Mouse (Mus musculus) CD8-positive naive resting alpha-beta T cell, adult 2 months (primary cell): ENCODE data around the gene Gcc1.

Experiments used
- DNase-seq, 2 experiments: peaks; one replicate each; pipeline ENCODE4 v3.0.0; 2022; ENCODE audit warnings: low read depth in 2 of 2, low spot score in 2 of 2

Gene Gcc1

GRCm38 (mm10) chr6:28428290-28428689 is at the start of gene Gcc1:
Gcc1 (minus strand) TSS chr6:28428390.
- no peak for DNase-seq

- no peak for DNase-seq
These were observed 46.6 kb upstream of the Gcc1 start, which contains the start of gene Snd1 for GRCm38 (mm10) chr6:28474839-28475238. Snd1 (plus strand) TSS chr6:28475139.

- no peak for DNase-seq
These were observed 46.0 kb upstream of the Gcc1 start for GRCm38 (mm10) chr6:28474211-28474610.

GRCm38 (mm10) chr6:28471284-28472035 is 43.3 kb upstream of the Gcc1 start:
- DNase-seq = no peak

- no peak for DNase-seq
These were observed 42.4 kb upstream of the Gcc1 start for GRCm38 (mm10) chr6:28470621-28471020.

GRCm38 (mm10) chr6:28470017-28470602 is 41.9 kb upstream of the Gcc1 start:
- no peak for DNase-seq

GRCm38 (mm10) chr6:28464630-28465029 is 36.4 kb upstream of the Gcc1 start:
- DNase-seq = no peak

GRCm38 (mm10) chr6:28460534-28460933 is 32.3 kb upstream of the Gcc1 start:
- DNase-seq = peak in 1 of 2 experiments; percentile 16

GRCm38 (mm10) chr6:28459221-28459668 is 31.1 kb upstream of the Gcc1 start:
- DNase-seq = no peak

- no peak for DNase-seq
These were observed 22.8 kb upstream of the Gcc1 start for GRCm38 (mm10) chr6:28450977-28451376.

GRCm38 (mm10) chr6:28450481-28450880 is 22.3 kb upstream of the Gcc1 start:
- no peak for DNase-seq

- DNase-seq = no peak
These were observed 21.1 kb upstream of the Gcc1 start, which contains the start of gene Pax4 for GRCm38 (mm10) chr6:28449253-28449652. Pax4 (minus strand) TSS chr6:28449353.

- DNase-seq = no peak
These were observed 19.7 kb upstream of the Gcc1 start for GRCm38 (mm10) chr6:28447937-28448336.

- no peak for DNase-seq
These were observed 3.3 kb upstream of the Gcc1 start for GRCm38 (mm10) chr6:28431538-28431855.

- no peak for DNase-seq
These were observed 2.8 kb upstream of the Gcc1 start for GRCm38 (mm10) chr6:28430795-28431537.

- no peak for DNase-seq
These were observed 1.7 kb upstream of the Gcc1 start for GRCm38 (mm10) chr6:28429870-28430269.

- DNase-seq = peak; percentile 18 to 34
These were observed 922 bp downstream of the Gcc1 start, which contains the start of gene Fscn3 for GRCm38 (mm10) chr6:28427096-28427839. Fscn3 (plus strand) TSS chr6:28427789.

- no peak for DNase-seq
These were observed 3.2 kb downstream of the Gcc1 start for GRCm38 (mm10) chr6:28425019-28425418.

GRCm38 (mm10) chr6:28423767-28424695 is 4.2 kb downstream of the Gcc1 start:
- DNase-seq = peak; percentile 24 to 47

GRCm38 (mm10) chr6:28423313-28423712 is 4.9 kb downstream of the Gcc1 start, which contains the start of gene Arf5:
Arf5 (plus strand) TSS chr6:28423560.
- peak; percentile 88 to 93 for DNase-seq
